Mouse (Mus musculus) midbrain, embryonic 15.5 days (tissue): Measurements from ENCODE around the gene I0C0044D17Rik. TPM values are rescaled to one million over a fixed set of nuclear protein-coding genes. Genes with fewer than 3 reads are reported as not detected.
"Not testable (repeated sequence)": the region's sequence is repeated elsewhere in the genome, so short reads cannot be mapped to it uniquely, and the experiment has no call there.

Source experiments
- ATAC-seq: fragments of 200-750 bp; cut with Nextera tagmentation; replicated peaks from 2 replicates; pipeline ENCODE4 v1.8.0; 2017; ENCODE audit warnings: moderate TSS enrichment
- H3K27ac ChIP-seq: fragments of 300-500 bp; sonication (generic); 2 replicates; pipeline ENCODE4 v1.5.1; 2015; ENCODE audit warnings: mild to moderate bottlenecking, inconsistent platforms
- H3K27me3 ChIP-seq: fragments of 300-500 bp; sonication (generic); replicated peaks from 2 replicates; pipeline ENCODE4 v1.6.1; 2015; ENCODE audit warnings: inconsistent platforms
- H3K36me3 ChIP-seq: fragments of 300-500 bp; sonication (generic); replicated peaks from 2 replicates; pipeline ENCODE4 v1.6.1; 2015; ENCODE audit warnings: inconsistent platforms
- H3K4me1 ChIP-seq: fragments of 300-500 bp; sonication (generic); 2 replicates; pipeline ENCODE4 v1.6.1; 2015; ENCODE audit warnings: inconsistent platforms
- H3K4me2 ChIP-seq: fragments of 300-500 bp; sonication (generic); 2 replicates; pipeline ENCODE4 v1.6.1; 2015; ENCODE audit warnings: inconsistent platforms, mild to moderate bottlenecking, moderate library complexity
- H3K4me3 ChIP-seq: fragments of 300-500 bp; sonication (generic); 2 replicates; pipeline ENCODE4 v1.5.1; 2015; ENCODE audit warnings: mild to moderate bottlenecking, inconsistent platforms
- H3K9ac ChIP-seq: fragments of 300-500 bp; sonication (generic); 2 replicates; pipeline ENCODE4 v1.6.1; 2015; ENCODE audit warnings: mild to moderate bottlenecking, inconsistent platforms
- H3K9me3 ChIP-seq: fragments of 300-500 bp; sonication (generic); 2 replicates; pipeline ENCODE4 v1.6.1; 2016; ENCODE audit warnings: inconsistent platforms
- WGBS: fragments of 180-500 bp; shearing (Covaris S2); methylation state at CpG from one replicate; pipeline ENCODE4 v1.1.7; 2015; ENCODE audit warnings: mixed read lengths; 5-methylcytosine and 5-hydroxymethylcytosine counted together
- polyA plus RNA-seq: library from polyadenylated mRNA; unstranded; fragments of >200 nt; fragmentation: Nextera tagmentation; extraction: Ambion mirVana; gene quantifications from 2 replicates; pipeline ENCODE4 v1.2.1, GENCODE M21; 2015

I0C0044D17Rik gene
- polyA plus RNA-seq, 1 experiment from 2014 or later, result not detected

GRCm38 (mm10) chr4:98845201-98845600 lies 21.6 kb upstream of the I0C0044D17Rik start:
- no peak for ATAC-seq
- Histone ChIP-seq H3K4me2 (no peak overlapping the region), H3K9ac (no peak overlapping the region), H3K36me3 (no peaks in the 10 kb centered on the region), H3K27ac (no peak overlapping the region), H3K4me1 (no peaks in the 10 kb centered on the region), H3K9me3 (no peaks in the 10 kb centered on the region), H3K27me3 (no peaks in the 10 kb centered on the region), H3K4me3 (no peak overlapping the region)
- WGBS, result 91% methylated on average over 4 of the region's 4 CpGs

- H3K9me3 ChIP-seq, result no peaks in the 10 kb centered on the region
- H3K4me3 ChIP-seq, result no peak overlapping the region
- no peaks in the 10 kb centered on the region for H3K27me3 ChIP-seq
- H3K36me3 ChIP-seq, result no peaks in the 10 kb centered on the region
- ATAC-seq, result no peak
- no peak overlapping the region for H3K27ac ChIP-seq
- H3K4me2 ChIP-seq, result no peak overlapping the region
- no peaks in the 10 kb centered on the region for H3K4me1 ChIP-seq
- H3K9ac ChIP-seq, result no peak overlapping the region
- WGBS, result 84% methylated on average over 7 of the region's 7 CpGs
Observed at GRCm38 (mm10) chr4:98843906-98844597, 20.4 kb upstream of the I0C0044D17Rik start.

DNA sequence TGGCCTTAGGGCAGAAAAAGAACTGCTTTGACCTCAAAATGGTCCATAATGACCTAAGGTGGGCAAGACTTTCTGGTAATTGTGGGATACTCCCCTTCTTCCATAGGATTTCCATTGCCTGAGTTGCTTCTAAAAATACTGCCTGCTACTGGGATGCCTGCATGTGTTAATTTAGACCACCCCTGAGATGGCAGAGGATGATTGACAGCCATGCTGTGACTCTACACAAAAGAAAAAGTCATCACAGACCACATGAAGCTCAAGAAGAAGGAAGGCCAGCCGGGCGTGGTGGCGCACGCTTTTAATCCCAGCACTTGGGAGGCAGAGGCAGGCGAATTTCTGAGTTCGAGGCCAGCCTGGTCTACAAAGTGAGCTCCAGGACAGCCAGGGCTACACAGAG lies 17.6 kb upstream of the I0C0044D17Rik start:
- H3K27ac ChIP-seq, H3K9ac ChIP-seq, H3K27me3 ChIP-seq, H3K9me3 ChIP-seq, H3K4me3 ChIP-seq, H3K36me3 ChIP-seq, H3K4me1 ChIP-seq, ATAC-seq, H3K4me2 ChIP-seq: not testable (repeated sequence)
- 74% methylated on average over 6 of the region's 6 CpGs for WGBS

DNA sequence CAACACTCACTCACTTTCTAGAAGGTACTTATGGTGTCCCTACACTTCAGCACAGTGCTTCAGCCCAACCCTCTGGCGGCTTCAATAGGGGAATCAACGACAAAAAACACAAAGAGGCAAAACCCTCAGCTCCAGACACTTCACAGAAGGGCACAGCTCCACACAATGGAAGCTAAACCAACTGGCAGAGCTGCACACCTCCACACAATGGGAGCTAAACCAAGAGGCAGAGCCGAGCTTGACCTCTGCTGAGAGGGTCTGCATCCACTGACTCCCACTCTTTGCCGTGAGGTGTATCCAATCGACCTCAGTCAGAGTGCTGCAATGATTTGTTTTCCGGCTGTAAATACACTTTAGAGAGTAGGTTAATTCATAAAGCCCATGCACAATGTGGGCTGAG lies 16.9 kb upstream of the I0C0044D17Rik start:
- WGBS, result 20% methylated on average over 6 of the region's 6 CpGs
- H3K27ac ChIP-seq, result no peak overlapping the region
- H3K27me3 ChIP-seq, result no peaks in the 10 kb centered on the region
- no peak overlapping the region for H3K4me3 ChIP-seq
- no peak overlapping the region for H3K9ac ChIP-seq
- H3K36me3 ChIP-seq, result no peaks in the 10 kb centered on the region
- H3K9me3 ChIP-seq, result no peaks in the 10 kb centered on the region
- ATAC-seq, result no peak
- H3K4me1 ChIP-seq, result no peaks in the 10 kb centered on the region
- no peak overlapping the region for H3K4me2 ChIP-seq

- Histone ChIP-seq H3K27ac (no peak overlapping the region), H3K9ac (no peak overlapping the region), H3K36me3 (no peaks in the 10 kb centered on the region), H3K27me3 (no peaks in the 10 kb centered on the region), H3K4me2 (no peak overlapping the region), H3K9me3 (no peaks in the 10 kb centered on the region), H3K4me3 (no peak overlapping the region), H3K4me1 (no peaks in the 10 kb centered on the region)
- ATAC-seq, result no peak
- 90% methylated on average over 4 of the region's 4 CpGs for WGBS
Observed at GRCm38 (mm10) chr4:98838913-98839312, 15.3 kb upstream of the I0C0044D17Rik start.

DNA sequence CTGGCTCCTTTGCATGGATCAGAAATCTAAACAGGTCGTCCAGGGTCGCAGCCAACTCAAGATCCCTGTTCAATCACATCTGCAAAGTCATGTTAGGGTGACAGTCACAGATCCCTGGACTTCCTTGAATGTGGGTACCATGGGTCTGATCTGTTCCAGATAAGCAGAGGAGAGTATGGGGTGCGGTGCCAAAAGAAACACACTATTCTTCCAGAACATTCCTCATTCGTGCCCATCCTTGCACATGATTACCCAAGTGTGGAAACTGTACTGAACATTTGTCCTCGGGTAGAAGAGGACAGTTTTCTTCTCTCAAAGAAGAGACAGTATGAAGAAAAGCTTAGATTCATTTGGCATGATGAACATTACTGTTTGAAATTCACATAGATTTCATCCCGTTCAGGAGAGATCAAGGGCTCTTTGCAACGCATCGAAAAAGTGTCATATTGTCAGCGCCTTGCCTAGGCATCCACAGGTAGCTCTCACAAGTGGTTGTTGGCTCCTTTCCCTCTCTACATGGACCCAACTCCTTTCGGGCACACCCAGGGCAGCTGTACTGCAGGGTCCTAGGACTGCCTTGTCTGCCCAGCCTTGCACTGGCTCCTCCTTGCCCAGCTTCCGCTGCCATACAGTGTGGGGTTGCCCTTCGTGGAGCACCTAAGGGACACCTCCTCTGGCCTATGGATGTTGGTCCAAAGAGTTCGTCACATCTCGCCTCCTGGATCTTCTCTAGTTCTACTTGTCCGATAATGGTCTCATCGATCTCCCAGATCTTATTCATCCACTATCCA lies 14.3 kb upstream of the I0C0044D17Rik start:
- Histone ChIP-seq H3K36me3 (no peaks in the 10 kb centered on the region), H3K27ac (no peak overlapping the region), H3K4me3 (no peak overlapping the region), H3K9me3 (no peaks in the 10 kb centered on the region), H3K9ac (no peak overlapping the region), H3K4me1 (no peaks in the 10 kb centered on the region), H3K27me3 (no peaks in the 10 kb centered on the region), H3K4me2 (no peak overlapping the region)
- ATAC-seq, result no peak
- WGBS, result 95% methylated on average over 16 of the region's 16 CpGs

- no peak overlapping the region for H3K9ac ChIP-seq
- no peaks in the 10 kb centered on the region for H3K27me3 ChIP-seq
- no peaks in the 10 kb centered on the region for H3K9me3 ChIP-seq
- H3K36me3 ChIP-seq, result no peaks in the 10 kb centered on the region
- 60% methylated on average over 5 of the region's 5 CpGs for WGBS
- H3K4me3 ChIP-seq, result no peak overlapping the region
- ATAC-seq, result no peak
- no peaks in the 10 kb centered on the region for H3K4me1 ChIP-seq
- no peak overlapping the region for H3K27ac ChIP-seq
- H3K4me2 ChIP-seq, result no peak overlapping the region
Observed at GRCm38 (mm10) chr4:98836519-98836918, 12.9 kb upstream of the I0C0044D17Rik start.

DNA sequence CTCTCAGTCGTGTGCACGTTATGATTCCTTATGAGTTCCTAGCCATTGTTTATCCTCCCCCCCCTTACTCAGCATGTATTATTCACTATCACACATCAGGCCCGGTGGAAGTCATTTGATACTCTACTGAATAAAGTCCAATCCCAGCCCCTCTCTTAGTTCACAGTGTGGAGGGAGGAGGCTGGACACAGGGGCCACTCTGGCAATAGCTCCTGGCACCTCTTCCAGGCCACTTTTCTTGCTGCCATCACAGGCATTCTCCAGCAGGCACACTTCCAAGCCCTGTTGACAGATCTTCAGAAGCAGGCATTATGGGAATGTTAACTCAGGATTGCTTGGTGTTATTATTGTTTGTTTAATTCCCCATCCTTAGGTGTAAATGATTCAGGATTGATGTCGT lies 11.1 kb upstream of the I0C0044D17Rik start:
- no peak overlapping the region for H3K9ac ChIP-seq
- H3K27me3 ChIP-seq, result no peaks in the 10 kb centered on the region
- H3K4me2 ChIP-seq, result no peak overlapping the region
- no peak overlapping the region for H3K27ac ChIP-seq
- ATAC-seq, result no peak
- no peaks in the 10 kb centered on the region for H3K4me1 ChIP-seq
- 54% methylated on average over 4 of the region's 4 CpGs for WGBS
- H3K4me3 ChIP-seq, result no peak overlapping the region
- no peaks in the 10 kb centered on the region for H3K9me3 ChIP-seq
- no peaks in the 10 kb centered on the region for H3K36me3 ChIP-seq

- WGBS, result 65% methylated on average over 1 of the region's 1 CpGs
- no peak overlapping the region for H3K9ac ChIP-seq
- H3K9me3 ChIP-seq, result no peaks in the 10 kb centered on the region
- no peak overlapping the region for H3K4me2 ChIP-seq
- H3K4me1 ChIP-seq, result no peaks in the 10 kb centered on the region
- H3K27me3 ChIP-seq, result no peaks in the 10 kb centered on the region
- no peak overlapping the region for H3K4me3 ChIP-seq
- no peak overlapping the region for H3K27ac ChIP-seq
- H3K36me3 ChIP-seq, result no peaks in the 10 kb centered on the region
- ATAC-seq, result no peak
Observed at GRCm38 (mm10) chr4:98831726-98832125, 8.1 kb upstream of the I0C0044D17Rik start.

GRCm38 (mm10) chr4:98826701-98827100 lies 3.1 kb upstream of the I0C0044D17Rik start:
- Histone ChIP-seq H3K27ac (no peak overlapping the region), H3K4me1 (no peaks in the 10 kb centered on the region), H3K9me3 (no peaks in the 10 kb centered on the region), H3K9ac (no peak overlapping the region), H3K36me3 (no peaks in the 10 kb centered on the region), H3K4me3 (no peak overlapping the region), H3K4me2 (no peak overlapping the region), H3K27me3 (no peaks in the 10 kb centered on the region)
- no peak for ATAC-seq
- WGBS, result 60% methylated on average over 3 of the region's 3 CpGs

DNA sequence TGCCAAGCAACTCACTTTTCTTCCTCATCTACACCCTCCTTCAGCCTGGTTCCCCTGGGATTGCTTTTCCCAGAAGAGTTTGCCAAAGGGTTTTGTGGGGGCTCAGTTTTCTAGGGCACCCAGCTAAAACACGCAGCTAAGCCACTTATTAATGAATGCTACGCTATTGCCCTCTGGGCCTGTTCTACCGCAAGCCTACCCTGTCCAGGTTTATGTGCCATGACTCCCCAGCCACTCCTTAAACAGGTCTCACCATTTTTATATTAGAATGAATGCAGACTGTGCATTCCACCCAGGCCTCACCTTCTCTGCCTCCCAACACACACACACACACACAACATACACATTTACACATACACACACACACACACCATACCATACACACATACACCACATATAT lies 593 bp downstream of the I0C0044D17Rik start:
- Histone ChIP-seq H3K27me3 (peaks cover 17% of the 10 kb centered on the region), H3K36me3 (no peaks in the 10 kb centered on the region), H3K27ac (no peak overlapping the region), H3K4me2 (no peak overlapping the region), H3K9ac (no peak overlapping the region), H3K4me3 (no peak overlapping the region), H3K9me3 (no peaks in the 10 kb centered on the region), H3K4me1 (peaks cover 1% of the 10 kb centered on the region; the same call in 1 of the 2 replicates)
- 77% methylated on average over 3 of the region's 3 CpGs for WGBS
- 0 out of 2 replicates have a peak, but pooled peaks have one; percentile 27 for ATAC-seq

DNA sequence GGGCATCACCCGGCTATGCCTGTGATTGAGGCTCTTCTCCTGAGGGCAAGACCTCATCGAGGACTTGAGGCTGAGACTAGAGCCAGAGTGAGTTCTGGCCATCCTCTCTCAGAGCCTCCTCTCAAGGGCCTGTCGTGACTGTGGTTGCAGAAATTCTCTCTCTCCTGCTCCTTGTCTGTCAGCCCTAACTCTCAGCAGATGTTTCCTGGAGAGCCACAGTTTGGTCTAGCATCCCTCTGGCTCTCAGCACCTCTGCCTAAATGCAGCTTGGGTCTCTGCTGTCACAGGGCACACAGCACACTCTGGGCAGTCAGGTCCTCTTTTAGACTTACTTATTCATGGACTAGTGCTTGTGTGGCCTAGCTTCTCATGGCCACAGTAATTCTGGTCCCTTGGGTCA lies 1.2 kb downstream of the I0C0044D17Rik start:
- ATAC-seq, result no peak
- no peak overlapping the region for H3K27ac ChIP-seq
- no peak overlapping the region for H3K9ac ChIP-seq
- 79% methylated on average over 3 of the region's 3 CpGs for WGBS
- H3K9me3 ChIP-seq, result no peaks in the 10 kb centered on the region
- H3K4me1 ChIP-seq, result peaks cover 5% of the 10 kb centered on the region
- H3K36me3 ChIP-seq, result no peaks in the 10 kb centered on the region
- H3K4me2 ChIP-seq, result no peak overlapping the region
- peaks cover 23% of the 10 kb centered on the region for H3K27me3 ChIP-seq
- H3K4me3 ChIP-seq, result no peak overlapping the region
